Mouse (Mus musculus) embryonic facial prominence, embryonic 12.5 days (tissue): Measurements from ENCODE around the gene 5530401A14Rik. TPM values are rescaled to one million over a fixed set of nuclear protein-coding genes. Genes with fewer than 3 reads are reported as not detected.

Experiments used
- ATAC-seq: fragments of 200-750 bp; cut with Nextera tagmentation; 2 replicates; pipeline ENCODE4 v1.8.0; 2017; ENCODE audit not compliant: insufficient number of reproducible peaks, insufficient read depth, low FRiP score, low TSS enrichment
- H3K27ac ChIP-seq: fragments of 300-500 bp; sonication (generic); 2 replicates; pipeline ENCODE4 v1.5.1; 2016; ENCODE audit warnings: mild to moderate bottlenecking
- H3K27me3 ChIP-seq: fragments of 300-500 bp; sonication (generic); 2 replicates; pipeline ENCODE4 v1.6.1; 2016; ENCODE audit warnings: mild to moderate bottlenecking, moderate library complexity
- H3K36me3 ChIP-seq: fragments of 300-500 bp; sonication (generic); 2 replicates; pipeline ENCODE4 v1.6.1; 2016; ENCODE audit warnings: mild to moderate bottlenecking
- H3K4me1 ChIP-seq: fragments of 300-500 bp; sonication (generic); 2 replicates; pipeline ENCODE4 v1.6.1; 2016
- H3K4me2 ChIP-seq: fragments of 300-500 bp; sonication (generic); replicated peaks from 2 replicates; pipeline ENCODE4 v1.6.1; 2016; ENCODE audit warnings: mild to moderate bottlenecking, moderate library complexity
- H3K4me3 ChIP-seq: fragments of 300-500 bp; sonication (generic); 2 replicates; pipeline ENCODE4 v1.5.1; 2016; ENCODE audit warnings: mild to moderate bottlenecking
- H3K9ac ChIP-seq: fragments of 300-500 bp; sonication (generic); 2 replicates; pipeline ENCODE4 v1.6.1; 2016; ENCODE audit warnings: mild to moderate bottlenecking, moderate library complexity
- H3K9me3 ChIP-seq: fragments of 300-500 bp; sonication (generic); 2 replicates; pipeline ENCODE4 v1.6.1; 2016; ENCODE audit warnings: mild to moderate bottlenecking, moderate library complexity
- WGBS: fragments of 180-500 bp; shearing (Covaris S2); methylation state at CpG from one replicate; pipeline ENCODE4 v1.1.7; 2016; 5-methylcytosine and 5-hydroxymethylcytosine counted together
- polyA plus RNA-seq: library from polyadenylated mRNA; unstranded; fragments of >200 nt; fragmentation: Nextera tagmentation; extraction: Ambion mirVana; gene quantifications from 2 replicates; pipeline ENCODE4 v1.2.1, GENCODE M21; 2016

Gene 5530401A14Rik
- polyA plus RNA-seq, 1 experiment from 2014 or later, result 0.19 TPM

GRCm38 (mm10) chr11:81896511-81896910 lies 36.0 kb downstream of the 5530401A14Rik start:
- ATAC-seq, result no peak
- 80% methylated on average over 6 of the region's 6 CpGs for WGBS

GRCm38 (mm10) chr11:81897547-81898354 lies 37.3 kb downstream of the 5530401A14Rik start:
- H3K36me3 ChIP-seq, result no peaks in the 10 kb centered on the region
- no peak overlapping the region for H3K27ac ChIP-seq
- H3K4me3 ChIP-seq, result no peak overlapping the region
- no peaks in the 10 kb centered on the region for H3K9me3 ChIP-seq
- H3K4me2 ChIP-seq, result no peak overlapping the region
- WGBS, result 4% methylated on average over 8 of the region's 8 CpGs
- ATAC-seq, result no peak
- no peak overlapping the region for H3K9ac ChIP-seq
- no peaks in the 10 kb centered on the region for H3K27me3 ChIP-seq
- no peaks in the 10 kb centered on the region for H3K4me1 ChIP-seq

More at GRCm38 (mm10) chr11:81896511-81896910, 36.0 kb downstream of the 5530401A14Rik start:
- Histone ChIP-seq H3K27me3 (no peaks in the 10 kb centered on the region), H3K4me1 (no peaks in the 10 kb centered on the region), H3K9ac (no peak overlapping the region), H3K27ac (no peak overlapping the region), H3K9me3 (no peaks in the 10 kb centered on the region), H3K4me2 (no peak overlapping the region), H3K4me3 (no peak overlapping the region), H3K36me3 (no peaks in the 10 kb centered on the region)

- no peaks in the 10 kb centered on the region for H3K27me3 ChIP-seq
- no peaks in the 10 kb centered on the region for H3K9me3 ChIP-seq
- H3K27ac ChIP-seq, result no peak overlapping the region
- H3K4me1 ChIP-seq, result no peaks in the 10 kb centered on the region
- no peak overlapping the region for H3K9ac ChIP-seq
- ATAC-seq, result no peak
- H3K4me2 ChIP-seq, result no peak overlapping the region
- H3K4me3 ChIP-seq, result no peak overlapping the region
- H3K36me3 ChIP-seq, result no peaks in the 10 kb centered on the region
Observed at GRCm38 (mm10) chr11:81902318-81902717, 41.8 kb downstream of the 5530401A14Rik start.

- ATAC-seq, result no peak
- no peak overlapping the region for H3K27ac ChIP-seq
- 80% methylated on average over 1 of the region's 1 CpGs for WGBS
Observed at GRCm38 (mm10) chr11:81908760-81909159, 48.3 kb downstream of the 5530401A14Rik start.

GRCm38 (mm10) chr11:81909397-81909894 lies 49.0 kb downstream of the 5530401A14Rik start:
- Histone ChIP-seq H3K4me2 (no peak overlapping the region), H3K4me1 (no peaks in the 10 kb centered on the region), H3K27me3 (no peaks in the 10 kb centered on the region), H3K9ac (no peak overlapping the region), H3K36me3 (no peaks in the 10 kb centered on the region), H3K4me3 (no peak overlapping the region), H3K27ac (no peak overlapping the region), H3K9me3 (no peaks in the 10 kb centered on the region)
- 68% methylated on average over 5 of the region's 5 CpGs for WGBS
- no peak for ATAC-seq

More at GRCm38 (mm10) chr11:81908760-81909159, 48.3 kb downstream of the 5530401A14Rik start:
- Histone ChIP-seq H3K36me3 (no peaks in the 10 kb centered on the region), H3K4me2 (no peak overlapping the region), H3K27me3 (no peaks in the 10 kb centered on the region), H3K4me1 (no peaks in the 10 kb centered on the region), H3K4me3 (no peak overlapping the region), H3K9me3 (no peaks in the 10 kb centered on the region), H3K9ac (no peak overlapping the region)

- Histone ChIP-seq H3K4me2 (no peak overlapping the region), H3K27ac (no peak overlapping the region), H3K4me3 (no peak overlapping the region), H3K36me3 (no peaks in the 10 kb centered on the region), H3K27me3 (no peaks in the 10 kb centered on the region), H3K4me1 (no peaks in the 10 kb centered on the region), H3K9ac (no peak overlapping the region), H3K9me3 (no peaks in the 10 kb centered on the region)
- 66% methylated on average over 4 of the region's 4 CpGs for WGBS
- ATAC-seq, result no peak
Observed at GRCm38 (mm10) chr11:81913071-81913470, 52.6 kb downstream of the 5530401A14Rik start.

GRCm38 (mm10) chr11:81915501-81915900 lies 55.0 kb downstream of the 5530401A14Rik start:
- WGBS, result 68% methylated on average over 6 of the region's 6 CpGs
- H3K9me3 ChIP-seq, result no peaks in the 10 kb centered on the region
- H3K4me1 ChIP-seq, result no peaks in the 10 kb centered on the region
- no peak for ATAC-seq
- no peak overlapping the region for H3K27ac ChIP-seq
- no peak overlapping the region for H3K9ac ChIP-seq
- no peaks in the 10 kb centered on the region for H3K27me3 ChIP-seq
- H3K36me3 ChIP-seq, result no peaks in the 10 kb centered on the region
- no peak overlapping the region for H3K4me3 ChIP-seq
- no peak overlapping the region for H3K4me2 ChIP-seq

GRCm38 (mm10) chr11:81923096-81923495 lies 62.6 kb downstream of the 5530401A14Rik start:
- no peaks in the 10 kb centered on the region for H3K9me3 ChIP-seq
- no peaks in the 10 kb centered on the region for H3K4me1 ChIP-seq
- no peak overlapping the region for H3K4me2 ChIP-seq
- H3K36me3 ChIP-seq, result no peaks in the 10 kb centered on the region
- ATAC-seq, result no peak
- H3K27me3 ChIP-seq, result no peaks in the 10 kb centered on the region
- WGBS, result 79% methylated on average over 2 of the region's 2 CpGs
- H3K4me3 ChIP-seq, result no peak overlapping the region
- H3K27ac ChIP-seq, result no peak overlapping the region
- H3K9ac ChIP-seq, result no peak overlapping the region

GRCm38 (mm10) chr11:81923626-81924025 lies 63.2 kb downstream of the 5530401A14Rik start:
- no peak for ATAC-seq
- H3K9ac ChIP-seq, result no peak overlapping the region
- no peaks in the 10 kb centered on the region for H3K36me3 ChIP-seq
- no peaks in the 10 kb centered on the region for H3K9me3 ChIP-seq
- H3K4me2 ChIP-seq, result no peak overlapping the region
- no peak overlapping the region for H3K27ac ChIP-seq
- no peak overlapping the region for H3K4me3 ChIP-seq
- H3K27me3 ChIP-seq, result no peaks in the 10 kb centered on the region
- 90% methylated on average over 4 of the region's 4 CpGs for WGBS
- H3K4me1 ChIP-seq, result no peaks in the 10 kb centered on the region

GRCm38 (mm10) chr11:81926393-81926792 lies 65.9 kb downstream of the 5530401A14Rik start:
- Histone ChIP-seq H3K9ac (no peak overlapping the region), H3K9me3 (no peaks in the 10 kb centered on the region), H3K4me3 (no peak overlapping the region), H3K27me3 (no peaks in the 10 kb centered on the region), H3K36me3 (no peaks in the 10 kb centered on the region), H3K4me1 (no peaks in the 10 kb centered on the region), H3K4me2 (no peak overlapping the region), H3K27ac (no peak overlapping the region)
- no peak for ATAC-seq

- H3K4me3 ChIP-seq, result no peak overlapping the region
- ATAC-seq, result no peak
- H3K9ac ChIP-seq, result no peak overlapping the region
- H3K9me3 ChIP-seq, result no peaks in the 10 kb centered on the region
- H3K27ac ChIP-seq, result no peak overlapping the region
- 78% methylated on average over 1 of the region's 1 CpGs for WGBS
- no peaks in the 10 kb centered on the region for H3K4me1 ChIP-seq
- no peaks in the 10 kb centered on the region for H3K27me3 ChIP-seq
- no peak overlapping the region for H3K4me2 ChIP-seq
- H3K36me3 ChIP-seq, result no peaks in the 10 kb centered on the region
Observed at GRCm38 (mm10) chr11:81937516-81937915, 77.0 kb downstream of the 5530401A14Rik start.

- no peak for ATAC-seq
- H3K27me3 ChIP-seq, result no peaks in the 10 kb centered on the region
- no peak overlapping the region for H3K4me2 ChIP-seq
- WGBS, result 29% methylated on average over 1 of the region's 1 CpGs
- H3K9ac ChIP-seq, result no peak overlapping the region
- no peak overlapping the region for H3K27ac ChIP-seq
- H3K4me1 ChIP-seq, result no peaks in the 10 kb centered on the region
- no peak overlapping the region for H3K4me3 ChIP-seq
- no peaks in the 10 kb centered on the region for H3K9me3 ChIP-seq
- H3K36me3 ChIP-seq, result no peaks in the 10 kb centered on the region
Observed at GRCm38 (mm10) chr11:81940988-81941387, 80.5 kb downstream of the 5530401A14Rik start.
